Mouse (Mus musculus): ENCODE measurements around the gene Vapa.
A peak's percentile ranks its signal among the peaks of the same experiment; 100 is the strongest.

- TF ChIP-seq CTCF (IDR thresholded peaks at IDR 0.05) (no peak), EP300 (IDR thresholded peaks at IDR 0.05) (peak; percentile 64)
Observed at GRCm38 (mm10) chr17:65662662-65663061, 49.3 kb upstream of the Vapa start.
